Mouse (Mus musculus) erythroblast, embryonic 14.5 days (primary cell): ENCODE data around the gene Pdcd2l.

Source experiments
- GATA1 ChIP-seq: IDR thresholded peaks from 2 replicates; pipeline ENCODE4 v1.6.1; 2012; ENCODE audit warnings: low read length, inconsistent platforms, mixed read lengths
- TAL1 ChIP-seq: IDR thresholded peaks from 3 replicates; pipeline ENCODE4 v1.6.1; 2012; ENCODE audit warnings: low read length, inconsistent platforms, mixed read lengths

- TF ChIP-seq GATA1 (no peak), TAL1 (no peak)
Measured at GRCm38 (mm10) chr7:34238086-34238485, 41.6 kb upstream of the Pdcd2l start.
